Mouse (Mus musculus) cerebellum, adult 2 months (tissue): ENCODE measurements around the gene Ninl.

Experiments used
- CTCF ChIP-seq: fragments of 200-500 bp; IDR thresholded peaks from 2 replicates; pipeline ENCODE4 v1.5.1; 2011; ENCODE audit warnings: low read depth, mild to moderate bottlenecking, control low read depth, low read length, moderate library complexity, borderline replicate concordance; ENCODE audit not compliant: insufficient read depth
- POLR2A ChIP-seq: fragments of 200-500 bp; IDR thresholded peaks from 2 replicates; pipeline ENCODE4 v1.6.1; 2011; ENCODE audit warnings: low read length, control low read depth, borderline replicate concordance; ENCODE audit not compliant: insufficient read depth

- TF ChIP-seq POLR2A: no peak
- no peak for TF ChIP-seq CTCF
These were observed 89.1 kb downstream of the Ninl start for GRCm38 (mm10) chr2:150950056-150950455.
